Comparison of ENCODE assay signal across 8 mouse cellular contexts in genomic region chr7:16924037-16924834, GRCm38 (mm10). TPM values are rescaled to one million over a fixed set of nuclear protein-coding genes. Genes with fewer than 3 reads are reported as not detected.
A peak's percentile ranks its signal among the peaks of the same experiment; 100 is the strongest.
DNase-seq lines count a peak whose midpoint lies in the region; ATAC-seq lines count a peak whose summit lies in the region.

Calm3 (minus strand) TSS chr7:16924114.

- H3K9ac ChIP-seq in hindbrain, embryonic 16.5 days (ENCODE audit: low read depth, low read length), result peak within 1 kb of the TSS; percentile 98

- H3K79me2 ChIP-seq in macrophage (ENCODE audit: inconsistent target), result peaks cover 44% of the 10 kb centered on the region

- no peaks in the 10 kb centered on the region for H3K36me3 ChIP-seq in hindbrain, embryonic 16.5 days (ENCODE audit: control insufficient read depth, insufficient read depth, low read length)
- peaks cover 9% of the 10 kb centered on the region; the same call in 1 of the 2 replicates for H3K36me3 ChIP-seq in macrophage (ENCODE audit: inconsistent target)

- no peaks in the 10 kb centered on the region for H3K9me3 ChIP-seq in hindbrain, embryonic 16.5 days (ENCODE audit: control insufficient read depth, low read length)

- ATAC-seq in hindbrain, embryonic 16.5 days, result peak; percentile 92

- H3K4me3 ChIP-seq in hindbrain, embryonic 16.5 days (ENCODE audit: low read length), result peak within 1 kb of the TSS; percentile 60
- H3K4me3 ChIP-seq in macrophage (ENCODE audit: inconsistent target), result peak within 1 kb of the TSS; percentile 100

- peaks cover 32% of the 10 kb centered on the region for H3K4me1 ChIP-seq in hindbrain, embryonic 16.5 days (ENCODE audit: control insufficient read depth, insufficient read depth, low read depth, low read length)

- peak within 1 kb of the TSS; percentile 99 for H3K27ac ChIP-seq in hindbrain, embryonic 16.5 days (ENCODE audit: low read depth, low read length)
- peak within 1 kb of the TSS; percentile 94 for H3K27ac ChIP-seq in macrophage

- WGBS in hindbrain, embryonic 16.5 days, result 2% methylated on average over 64 of the region's 64 CpGs
- 2% methylated on average over 56 of the region's 64 CpGs for WGBS in macrophage (ENCODE audit: missing documents)

- H3K27me3 ChIP-seq in hindbrain, embryonic 16.5 days (replicated peaks; ENCODE audit: control insufficient read depth, insufficient read depth, low read length), result no peaks in the 10 kb centered on the region

- H3K4me2 ChIP-seq in hindbrain, embryonic 16.5 days (ENCODE audit: low read length), result peak within 1 kb of the TSS; percentile 92

- DNase-seq in WW6 (ENCODE audit: low read depth, low spot score), result peak; percentile 99
- DNase-seq in cerebellum, postnatal 4 days (ENCODE audit: low spot score in 2 of 2), result peak; percentile 99 to 100
- DNase-seq in gastrocnemius, adult 18-20 months (ENCODE audit: low spot score), result peak; percentile 100
- peak; percentile 99 to 100 for DNase-seq in left cerebral cortex, adult 18-20 months (ENCODE audit: low spot score in 2 of 2)
- peak; percentile 100 for DNase-seq in right cerebral cortex, adult 18-20 months
- DNase-seq in urinary bladder, postnatal 10 days (ENCODE audit: low spot score), result peak; percentile 98

RNA-seq across cellular contexts. Expression of gene Calm3, which starts in this region (rescaled TPM):
- 100 to 1,000 TPM; 334 to 349 TPM for total RNA-seq in gastrocnemius, adult 18-20 months (2021)
- polyA plus RNA-seq in hindbrain, embryonic 16.5 days (2015; fragmentation: Nextera tagmentation; extraction: Ambion mirVana), result 419 and 442 TPM in 2 replicates
- 1,000 to 10,000 TPM; 1,746 to 1,798 TPM for total RNA-seq in left cerebral cortex, adult 18-20 months (2021)
- total RNA-seq in macrophage (2018; cell fraction: chromatin; rRNA removed), result 10 to 100 TPM in 19 of 26 experiments, 1 to 10 TPM in 7; 3.3 to 45.5 (median 14.6) TPM
- 100 to 1,000 TPM; 134 to 213 (median 179) TPM for total RNA-seq in macrophage (2018; cell fraction: cytosol; rRNA removed)
- total RNA-seq in macrophage (2018; cell fraction: nucleus; rRNA removed), result 100 to 1,000 TPM in 1 of 26 experiments, 10 to 100 TPM in 25; 23.9 to 119 (median 63.2) TPM
- polyA plus RNA-seq in macrophage (2018), result 148 to 197 TPM (median 177 TPM) in 3 replicates

Comparison
In these comparisons a context has a peak if more than half of its experiments do, and no peak if none do; other contexts are left out.
1. Peak in every context shown above with its lines: DNase-seq, ATAC-seq, H3K4me3 ChIP-seq and H3K27ac ChIP-seq.
2. RNA of gene Calm3 (total RNA-seq): 1,746 to 1,798 TPM in left cerebral cortex, adult 18-20 months; 334 to 349 TPM in gastrocnemius, adult 18-20 months; every median in the first group is over 4 times any median in the second.